In genomic region chr5:91721231-91722096, GRCm38 (mm10) we compare ENCODE assay signal across 29 mouse cellular contexts.
DNase-seq lines count a peak whose midpoint lies in the region; ATAC-seq lines count a peak whose summit lies in the region.
"Had no signal": no experiment of that assay in that cellular context is flagged by ENCODE, and none has a peak within 500 bp of the region (broad histone marks: within the 10 kb centered on the region; RNA-seq: fewer than 3 reads in every experiment).

No protein-coding gene starts in this region.

- peak; percentile 45 for DNase-seq in heart, embryonic 10.5 days (ENCODE audit: low spot score)
- DNase-seq in heart, postnatal 25 days (ENCODE audit: low spot score) = no peak
- DNase-seq in induced T-regulatory cell, adult 2 months (ENCODE audit: low read depth) = peak; percentile 17
- DNase-seq in left cerebral cortex, adult 9 months (ENCODE audit: low spot score in 2 of 2) = no peak
- no peak for DNase-seq in spleen, postnatal 36 days (ENCODE audit: low spot score in 2 of 2)
- no peak for DNase-seq in kidney, adult 8-10 months
- DNase-seq: adrenal gland, adult 8-10 months; cerebellum, adult 2 months; cerebellum, postnatal 36 days; gastrocnemius, postnatal 36 days; heart, adult 2 months; heart, postnatal 36 days; kidney, adult 9 months; kidney, postnatal 25 days; layer of hippocampus, postnatal 36 days; lung, postnatal 10 days; midbrain, embryonic 14.5 days; right cerebral cortex, adult 18-20 months; right cerebral cortex, postnatal 4 days; thymus, adult 2 months; thymus, postnatal 4 days had no signal

- intact Hi-C loops in heart, postnatal 25 days (cut with DNase I) = no loop called here

- no peak overlapping the region for H3K27ac ChIP-seq in heart, embryonic 10.5 days
- no peak overlapping the region for H3K27ac ChIP-seq in kidney, embryonic 16.5 days (ENCODE audit: low read length)
- H3K27ac ChIP-seq: heart, adult 2 months; hindbrain, embryonic 13.5 days; liver, embryonic 15.5 days; neural tube, embryonic 13.5 days had no signal

- no peaks in the 10 kb centered on the region for H3K27me3 ChIP-seq in heart, embryonic 10.5 days (ENCODE audit: insufficient read depth, poor library complexity, severe bottlenecking)
- H3K27me3 ChIP-seq in megakaryocyte, embryonic 14.5 days (replicated peaks) = no peaks in the 10 kb centered on the region
- no peaks in the 10 kb centered on the region for H3K27me3 ChIP-seq in kidney, embryonic 16.5 days (ENCODE audit: insufficient read depth, low read length)
- H3K27me3 ChIP-seq: limb, embryonic 12.5 days; liver, embryonic 15.5 days; neural tube, embryonic 13.5 days had no signal

- H3K4me1 ChIP-seq in heart, embryonic 10.5 days = peaks cover 23% of the 10 kb centered on the region
- peaks cover 50% of the 10 kb centered on the region for H3K4me1 ChIP-seq in megakaryocyte, embryonic 14.5 days
- no peaks in the 10 kb centered on the region; the same call in 1 of the 2 replicates for H3K4me1 ChIP-seq in kidney, embryonic 16.5 days (ENCODE audit: insufficient read depth, low read length)

- H3K9me3 ChIP-seq in heart, embryonic 10.5 days = no peaks in the 10 kb centered on the region
- no peaks in the 10 kb centered on the region for H3K9me3 ChIP-seq in megakaryocyte, embryonic 14.5 days
- H3K9me3 ChIP-seq in kidney, embryonic 16.5 days (ENCODE audit: low read length) = no peaks in the 10 kb centered on the region
- H3K9me3 ChIP-seq: hindbrain, embryonic 13.5 days; limb, embryonic 12.5 days; liver, embryonic 15.5 days; neural tube, embryonic 13.5 days had no signal

- no peak for ATAC-seq in kidney, embryonic 16.5 days (ENCODE audit: low FRiP score, low TSS enrichment)
- ATAC-seq: activated CD4-positive, CD25-positive, alpha-beta regulatory T cell, adult 4 months had no signal

- WGBS in heart, embryonic 10.5 days = 82% methylated on average over 9 of the region's 9 CpGs
- 87% methylated on average over 9 of the region's 9 CpGs for WGBS in kidney, embryonic 16.5 days

- H3K4me3 ChIP-seq in heart, embryonic 10.5 days = no peak overlapping the region
- H3K4me3 ChIP-seq in megakaryocyte, embryonic 14.5 days (replicated peaks) = peak overlapping the region; percentile 31
- no peak overlapping the region for H3K4me3 ChIP-seq in kidney, embryonic 16.5 days (ENCODE audit: low read length)
- H3K4me3 ChIP-seq: heart, adult 2 months; hindbrain, embryonic 13.5 days; limb, embryonic 12.5 days; liver, embryonic 15.5 days; myocyte; neural tube, embryonic 13.5 days had no signal

- no peak overlapping the region for H3K4me2 ChIP-seq in kidney, embryonic 16.5 days (replicated peaks; ENCODE audit: low read depth, low read length)
- H3K4me2 ChIP-seq: hindbrain, embryonic 13.5 days; limb, embryonic 12.5 days; liver, embryonic 15.5 days; neural tube, embryonic 13.5 days had no signal

- H3K9ac ChIP-seq in kidney, embryonic 16.5 days (replicated peaks; ENCODE audit: low read length) = no peak overlapping the region
- H3K9ac ChIP-seq: hindbrain, embryonic 13.5 days; limb, embryonic 12.5 days; liver, embryonic 15.5 days; neural tube, embryonic 13.5 days had no signal

- H3K36me3 ChIP-seq in heart, embryonic 10.5 days = no peaks in the 10 kb centered on the region
- no peaks in the 10 kb centered on the region for H3K36me3 ChIP-seq in megakaryocyte, embryonic 14.5 days (replicated peaks; ENCODE audit: low read length)
- no peaks in the 10 kb centered on the region for H3K36me3 ChIP-seq in kidney, embryonic 16.5 days (ENCODE audit: insufficient read depth, low read length)
- H3K36me3 ChIP-seq: hindbrain, embryonic 13.5 days; limb, embryonic 12.5 days; liver, embryonic 15.5 days; neural tube, embryonic 13.5 days had no signal

Comparison
In these comparisons a context has a peak if more than half of its experiments do, and no peak if none do; other contexts are left out.
1. DNase-seq: peak in heart, embryonic 10.5 days (single experiment) and induced T-regulatory cell, adult 2 months (single experiment); none in heart, postnatal 25 days (single experiment), left cerebral cortex, adult 9 months (0 of 2), spleen, postnatal 36 days (0 of 2) and kidney, adult 8-10 months (0 of 2).